Mouse (Mus musculus) right cerebral cortex, postnatal 36 days (tissue): ENCODE results near the gene Pde10a.

Experiments
- DNase-seq, 2 experiments: peaks; one replicate each; pipeline ENCODE4 v3.0.0; 2022; ENCODE audit warnings: low spot score in 2 of 2, mixed read lengths in 1 of 2

Pde10a gene

DNA sequence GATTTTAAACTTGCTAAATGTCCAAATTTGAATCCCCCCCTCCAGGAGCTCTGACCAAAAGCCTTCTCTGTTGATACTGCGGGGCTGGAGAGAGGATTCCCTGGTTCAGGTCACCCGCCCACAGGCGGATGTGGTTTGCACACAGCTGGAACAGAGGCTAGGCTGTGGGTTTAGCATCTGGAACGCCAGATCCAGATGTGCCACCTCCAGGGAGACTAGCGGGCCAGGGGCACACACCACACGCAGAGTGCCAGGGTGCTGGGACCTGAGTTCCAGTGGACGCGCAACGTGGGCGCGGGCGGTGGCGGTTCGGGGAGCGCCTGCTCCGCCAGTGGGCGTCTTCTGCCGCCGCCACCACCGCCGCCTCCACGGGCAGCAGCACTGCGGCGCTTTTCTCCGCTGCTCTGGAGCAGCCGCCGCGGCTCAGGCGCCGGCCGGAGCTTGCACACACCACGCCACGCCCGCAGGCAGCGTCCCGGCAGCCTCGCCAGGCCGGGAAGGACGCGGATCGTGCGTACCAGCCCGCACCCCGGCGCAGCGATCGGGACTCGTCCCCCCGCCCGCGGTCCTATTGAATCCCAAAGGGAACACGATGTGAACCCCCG is 275.4 kb downstream of the Pde10a start:
- DNase-seq: peak in 1 of 2 experiments; percentile 34

GRCm38 (mm10) chr17:8801083-8801854 is 276.1 kb downstream of the Pde10a start:
- peak; percentile 49 to 52 for DNase-seq

- no peak for DNase-seq
These were observed 276.6 kb downstream of the Pde10a start for GRCm38 (mm10) chr17:8801855-8802104.

GRCm38 (mm10) chr17:8802161-8802888 is 277.2 kb downstream of the Pde10a start:
- no peak for DNase-seq

- DNase-seq: no peak
These were observed 278.0 kb downstream of the Pde10a start for GRCm38 (mm10) chr17:8802889-8803799.

GRCm38 (mm10) chr17:8807345-8807744 is 282.2 kb downstream of the Pde10a start:
- no peak for DNase-seq

GRCm38 (mm10) chr17:8809771-8810170 is 284.6 kb downstream of the Pde10a start:
- no peak for DNase-seq

DNA sequence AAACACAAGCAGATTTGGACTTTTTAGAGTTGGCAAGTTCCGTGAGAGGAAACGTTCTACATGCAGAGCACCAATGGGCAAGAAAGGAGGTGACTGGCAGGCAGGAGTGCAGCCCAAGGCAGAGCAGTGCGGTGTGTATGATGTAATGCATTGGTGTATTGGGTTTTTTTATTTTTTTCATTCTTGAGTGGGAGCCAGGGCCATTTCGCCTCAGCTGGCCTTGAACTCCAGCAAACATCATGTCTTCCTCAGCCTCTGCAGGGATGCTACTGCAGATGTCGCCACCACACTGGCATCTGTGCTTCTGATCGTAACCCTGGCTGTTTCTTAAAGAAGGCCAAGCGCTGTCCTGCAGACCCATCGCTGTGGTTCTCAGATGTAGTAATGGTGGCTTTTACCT is 285.0 kb downstream of the Pde10a start:
- DNase-seq: no peak

- DNase-seq: peak; percentile 28 to 34
These were observed 287.2 kb downstream of the Pde10a start for GRCm38 (mm10) chr17:8812228-8812865.

GRCm38 (mm10) chr17:8813773-8814491 is 288.8 kb downstream of the Pde10a start:
- no peak for DNase-seq

- DNase-seq: no peak
These were observed 290.2 kb downstream of the Pde10a start for GRCm38 (mm10) chr17:8815376-8815775.

DNA sequence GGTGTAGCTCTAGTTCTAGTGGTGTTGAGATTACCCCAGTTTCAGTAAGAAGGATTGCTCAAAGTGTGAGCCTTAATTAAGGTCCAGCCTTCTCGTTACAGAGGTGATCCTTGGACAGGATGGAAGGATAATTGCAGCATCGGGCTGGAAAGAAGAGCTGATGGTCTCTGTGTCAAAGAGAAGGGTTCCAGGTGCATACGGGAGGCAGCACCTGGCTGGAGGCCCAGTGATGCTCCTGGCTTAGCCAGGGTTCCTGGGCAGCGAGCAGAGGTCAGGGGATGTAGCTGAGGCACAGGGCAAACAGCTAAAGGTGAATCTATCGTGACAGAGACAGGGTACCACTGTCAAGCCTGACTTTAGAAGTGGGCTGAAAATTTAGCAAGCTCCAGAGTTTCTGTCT is 290.7 kb downstream of the Pde10a start:
- DNase-seq: no peak

GRCm38 (mm10) chr17:8818675-8819074 is 293.5 kb downstream of the Pde10a start:
- DNase-seq: peak in 1 of 2 experiments; percentile 26

DNA sequence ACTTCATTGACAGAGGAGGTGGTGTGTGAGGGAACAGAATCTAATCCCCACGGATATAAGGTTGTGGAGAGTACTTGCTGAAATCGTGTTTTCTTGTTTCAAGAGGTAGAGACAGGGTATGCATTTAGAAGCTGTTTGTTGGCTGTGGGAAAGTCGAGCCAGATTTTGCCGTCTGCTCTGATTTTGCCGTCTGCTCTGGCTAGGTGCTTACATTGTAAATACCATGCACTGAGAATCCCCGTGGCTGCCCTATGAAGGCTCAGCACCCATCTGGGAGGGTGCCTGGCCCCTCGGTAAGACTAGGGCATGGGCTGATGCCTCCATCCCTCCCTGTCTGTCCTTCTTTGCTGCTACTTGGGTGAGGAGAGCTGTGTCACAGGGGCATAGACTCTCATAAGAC is 298.4 kb downstream of the Pde10a start:
- DNase-seq: no peak

GRCm38 (mm10) chr17:8827204-8827603 is 302.0 kb downstream of the Pde10a start:
- DNase-seq: no peak

DNA sequence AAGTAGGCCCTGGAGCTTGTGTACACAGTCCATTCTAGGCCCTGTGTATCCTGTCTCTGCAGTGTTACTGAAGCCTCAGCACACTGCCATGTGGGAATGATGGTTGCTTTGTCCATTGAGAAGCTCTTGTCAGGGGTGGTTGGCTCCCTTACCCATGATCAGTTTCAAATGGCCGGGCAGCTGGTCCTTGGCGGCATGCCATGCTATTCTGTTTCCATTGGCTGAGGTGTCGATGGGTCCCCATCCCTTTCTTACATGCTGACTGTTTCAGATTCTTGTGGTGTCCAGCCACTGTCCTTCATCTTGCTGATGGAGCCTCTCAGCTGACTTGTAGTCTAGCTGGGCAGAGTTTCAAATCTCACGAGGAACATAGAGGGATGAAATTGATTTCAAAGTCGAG is 305.8 kb downstream of the Pde10a start:
- DNase-seq: no peak

GRCm38 (mm10) chr17:8836292-8836691 is 311.1 kb downstream of the Pde10a start:
- no peak for DNase-seq

GRCm38 (mm10) chr17:8838252-8838651 is 313.1 kb downstream of the Pde10a start:
- no peak for DNase-seq

DNA sequence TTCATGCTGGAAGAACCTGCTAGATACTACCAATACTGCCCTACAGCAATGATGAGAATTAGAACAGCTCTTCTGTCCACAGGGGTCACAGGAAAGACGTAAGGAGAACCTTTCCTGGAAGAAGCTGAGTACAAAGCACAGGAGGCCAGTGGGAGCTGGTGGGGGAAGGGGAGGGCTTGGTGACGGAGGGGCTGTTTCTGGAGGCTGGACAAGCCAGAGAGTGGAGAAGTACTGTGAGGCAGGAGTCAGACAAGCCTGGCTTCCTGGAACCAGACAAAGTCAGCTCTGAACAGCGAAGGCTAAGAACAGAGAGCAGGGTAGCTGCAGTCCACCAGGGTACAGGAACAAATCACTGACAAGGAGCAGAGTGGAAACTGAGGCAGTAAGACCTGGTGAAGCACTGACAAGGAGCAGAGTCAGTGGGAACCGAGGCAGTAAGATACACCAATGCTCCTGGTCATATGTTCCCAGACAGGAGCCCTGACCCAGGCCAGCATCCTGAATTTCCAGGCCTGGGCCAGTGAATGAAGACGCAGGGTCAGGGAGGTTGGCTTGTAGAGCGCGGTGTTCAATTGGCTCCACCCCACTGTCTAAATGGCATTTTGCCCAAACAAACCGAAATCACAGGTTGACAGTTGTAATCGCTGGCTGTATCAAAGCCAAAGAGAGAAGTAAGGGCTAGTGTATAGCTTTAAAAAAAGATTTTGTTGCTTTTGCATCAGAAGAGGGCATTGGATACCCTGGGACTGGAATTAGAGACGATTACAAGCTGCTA is 314.3 kb downstream of the Pde10a start:
- DNase-seq: no peak

GRCm38 (mm10) chr17:8841094-8841493 is 315.9 kb downstream of the Pde10a start:
- no peak for DNase-seq
